Mouse (Mus musculus) right cerebral cortex, postnatal 4 days (tissue): ENCODE results near the gene Ubash3a.

Experiments
- DNase-seq: peaks from one replicate; pipeline ENCODE4 v3.0.0-alpha.2; 2022

Gene Ubash3a

DNA sequence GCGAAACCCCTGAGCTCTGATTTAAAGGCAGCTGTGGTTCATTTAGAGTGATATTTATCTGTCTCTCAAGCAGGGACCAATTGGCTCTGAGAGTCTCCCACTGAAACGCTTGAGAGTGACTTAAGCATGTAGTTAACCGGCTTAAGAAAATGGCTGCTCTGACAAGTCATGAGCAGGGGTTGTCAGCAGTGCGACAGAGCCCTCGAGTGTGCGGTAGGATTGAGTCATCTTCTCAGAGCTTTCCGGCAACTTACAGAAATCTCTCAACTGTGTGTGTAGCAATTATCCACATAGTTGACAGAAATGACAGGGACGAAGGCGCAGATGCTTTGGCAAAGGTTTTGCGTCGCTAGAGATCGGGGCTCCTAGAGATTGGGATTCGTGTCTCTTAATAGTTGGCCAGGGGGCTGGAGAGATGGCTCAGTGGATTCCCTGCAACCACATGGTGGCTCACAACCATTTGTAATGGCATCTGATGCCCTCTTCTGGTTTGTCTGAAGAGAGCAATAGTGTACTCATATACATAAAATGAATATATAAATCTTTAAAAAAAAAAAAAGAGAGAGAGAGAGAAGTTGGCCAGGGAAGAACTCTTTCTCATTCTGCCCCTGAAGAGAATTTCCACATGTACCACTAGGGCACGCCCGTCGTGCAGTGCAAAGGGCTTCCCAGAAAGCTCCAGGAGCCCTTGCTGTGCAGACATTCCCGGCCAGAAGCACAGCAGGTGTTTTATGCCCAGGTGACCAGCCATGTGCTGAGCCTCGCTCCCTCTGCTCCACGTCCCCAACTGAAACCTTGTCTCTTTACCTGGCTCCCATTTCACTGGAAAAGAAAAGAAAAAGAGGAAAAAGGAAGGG is 74.4 kb downstream of the Ubash3a start:
- DNase-seq = no peak

DNA sequence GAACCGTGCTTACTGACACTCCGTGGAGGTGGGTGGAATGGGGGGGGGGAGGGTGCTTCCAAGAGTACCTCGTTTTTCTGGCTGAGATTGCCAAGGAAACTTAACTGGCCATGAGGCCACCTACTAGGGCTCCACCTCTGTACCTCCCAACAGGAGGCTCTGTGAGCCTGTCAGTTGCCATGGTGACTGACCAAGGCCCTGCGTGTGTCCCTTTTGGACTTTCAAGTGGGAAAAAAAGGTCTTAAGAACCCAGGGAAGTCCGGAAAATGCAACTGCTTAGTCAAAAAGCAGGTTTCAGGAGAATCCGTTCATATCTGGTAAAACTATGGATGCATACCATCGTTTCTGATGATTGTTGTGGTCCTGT is 75.0 kb downstream of the Ubash3a start:
- no peak for DNase-seq

- no peak for DNase-seq
Measured at GRCm38 (mm10) chr17:31285867-31286266, 78.2 kb downstream of the Ubash3a start.

DNA sequence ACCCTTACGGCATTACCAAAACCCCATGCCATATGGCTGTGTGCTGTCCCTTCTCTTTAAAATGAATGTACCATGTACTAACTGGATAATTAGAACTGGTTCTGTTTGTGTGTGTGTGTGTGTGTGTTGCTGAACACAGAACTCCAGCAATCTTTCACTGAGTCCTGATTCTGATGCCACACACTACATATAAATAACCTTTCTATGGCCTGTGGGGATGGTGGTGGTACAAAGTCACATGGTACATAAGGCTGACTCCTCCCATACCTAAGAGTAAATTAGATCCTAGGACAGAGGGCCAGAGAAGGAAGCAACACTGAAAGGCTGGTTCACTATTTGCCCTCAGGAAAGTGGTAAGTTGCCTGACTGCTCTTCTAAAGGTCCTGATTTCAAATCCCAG is 78.8 kb downstream of the Ubash3a start, which contains the start of gene Slc37a1:
Gene Slc37a1 (plus strand): TSS at position 301 of the 400 bp plus-strand sequence.
- DNase-seq = no peak

DNA sequence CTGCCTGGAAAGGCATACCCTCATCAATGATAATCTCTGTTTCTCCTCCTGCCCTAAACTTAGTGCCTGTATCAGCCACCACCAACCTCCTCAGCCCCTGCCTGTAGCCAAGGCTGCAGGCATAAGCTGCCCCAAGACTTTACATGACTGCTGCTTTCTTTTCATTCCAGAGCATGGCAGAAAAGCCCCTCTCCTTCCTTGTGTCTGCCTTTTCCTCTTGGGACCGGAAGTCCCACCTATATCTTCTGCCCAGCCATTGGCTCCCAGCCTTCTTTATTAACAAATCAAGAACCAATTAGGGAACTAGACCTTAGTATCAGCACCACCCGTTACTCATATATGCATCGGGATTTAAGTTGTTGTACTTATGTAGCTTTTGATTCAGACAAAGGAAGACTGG is 79.5 kb downstream of the Ubash3a start:
- DNase-seq = no peak

GRCm38 (mm10) chr17:31288999-31289726 is 81.5 kb downstream of the Ubash3a start:
- no peak for DNase-seq

- no peak for DNase-seq
Measured at GRCm38 (mm10) chr17:31290311-31290710, 82.6 kb downstream of the Ubash3a start.

DNA sequence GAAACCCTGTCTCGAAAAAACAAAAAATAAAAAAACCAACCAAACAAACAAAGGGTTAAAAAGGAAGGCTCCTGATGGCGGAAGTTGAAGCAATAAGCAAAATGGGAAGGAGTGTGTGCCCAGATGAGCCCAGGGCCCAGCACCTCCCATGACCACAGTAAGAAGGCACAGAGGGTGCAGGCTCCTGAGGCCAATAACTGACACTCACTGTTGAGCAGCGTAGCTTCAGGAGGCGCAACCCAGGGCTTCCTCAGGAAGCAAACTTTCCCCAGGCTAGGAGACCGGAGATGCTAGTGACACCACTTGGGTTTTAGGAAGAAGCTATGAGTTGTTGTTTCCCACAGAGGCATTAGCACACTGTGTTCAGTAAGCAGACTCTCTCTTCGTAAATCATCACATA is 83.2 kb downstream of the Ubash3a start:
- DNase-seq = no peak

- DNase-seq = no peak
Measured at GRCm38 (mm10) chr17:31294363-31295214, 86.9 kb downstream of the Ubash3a start.

DNA sequence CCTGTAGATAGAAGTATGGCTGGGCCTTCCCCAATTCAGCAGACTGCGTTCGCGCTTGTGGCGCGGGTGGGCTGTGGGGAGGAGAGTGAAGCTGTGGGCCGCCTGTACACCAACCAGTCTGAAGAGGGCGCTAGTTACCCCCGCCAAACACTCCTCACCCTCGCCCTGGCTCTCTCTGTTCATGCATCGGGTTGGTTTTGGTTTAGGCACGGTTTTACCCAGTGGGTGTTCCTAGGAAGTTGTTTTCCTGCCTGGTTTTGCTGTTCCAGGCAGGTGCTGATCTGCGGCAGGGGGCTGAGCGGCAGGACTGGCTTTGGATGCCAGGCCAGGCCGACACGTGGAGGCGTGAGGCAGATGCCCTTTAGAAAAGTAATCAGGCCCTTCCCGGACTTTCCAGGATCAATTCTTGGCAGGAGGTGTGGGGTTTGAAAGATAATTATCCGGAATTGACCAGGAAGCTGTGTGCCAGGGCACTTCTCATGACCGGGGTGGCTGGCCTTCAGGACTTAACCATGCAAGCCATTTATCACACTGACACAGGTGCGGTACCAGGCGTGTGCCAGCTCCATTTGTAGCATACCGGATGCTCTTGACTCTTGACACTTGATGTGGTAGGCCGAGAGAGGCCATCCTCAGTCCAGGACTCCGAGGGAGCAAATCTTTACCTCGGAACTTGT is 87.7 kb downstream of the Ubash3a start:
- peak; percentile 57 for DNase-seq

DNA sequence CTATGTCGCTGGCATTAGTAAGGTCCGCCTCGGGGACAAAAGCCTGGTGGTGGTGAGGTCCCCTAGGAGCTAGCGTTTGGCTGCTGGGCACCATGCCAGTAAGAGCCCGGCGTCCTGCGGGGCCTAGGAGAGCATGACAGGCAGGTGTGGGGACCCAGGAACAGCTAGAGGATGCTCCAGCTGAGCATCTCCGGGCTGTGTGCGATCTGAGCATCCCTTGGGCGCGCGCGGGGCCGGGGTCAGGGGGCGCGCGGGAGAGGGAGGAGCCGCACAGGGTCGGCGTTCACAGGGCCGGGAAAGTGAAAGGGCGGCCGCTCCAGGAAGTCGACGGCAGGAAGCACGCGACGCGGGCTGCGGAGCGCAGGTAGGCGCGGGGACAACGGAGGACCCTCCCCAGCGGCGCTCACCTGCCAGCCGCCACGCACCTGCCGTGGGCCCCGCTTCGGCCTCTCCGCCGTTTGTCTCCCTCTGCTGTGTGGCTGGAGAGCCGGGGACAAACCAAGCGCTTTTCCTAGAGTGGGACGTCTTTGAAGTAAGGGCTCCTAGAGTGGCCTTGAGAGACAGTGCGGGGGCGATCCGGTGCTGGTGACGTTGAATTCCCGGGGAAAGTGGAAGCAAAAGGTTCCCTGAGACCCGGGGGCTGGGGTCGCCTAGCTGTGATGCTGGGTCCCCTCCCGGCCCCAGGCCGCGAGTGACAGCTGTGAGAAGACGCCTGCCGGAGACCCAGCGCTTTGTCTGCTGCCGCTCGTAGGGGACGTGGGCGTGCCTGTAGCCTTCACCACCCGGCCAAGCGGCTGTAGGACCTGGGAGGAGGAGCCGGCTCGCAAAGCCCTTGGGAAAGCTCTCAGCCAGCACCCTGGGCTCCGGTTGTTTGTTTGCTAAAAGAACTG is 88.5 kb downstream of the Ubash3a start:
- peak; percentile 79 for DNase-seq
